8 mouse cellular contexts compared by ENCODE assay signal in genomic region chr2:27915726-27916125, GRCm38 (mm10). TPM values are rescaled to one million over a fixed set of nuclear protein-coding genes. Genes with fewer than 3 reads are reported as not detected.
DNase-seq lines count a peak whose midpoint lies in the region; ATAC-seq lines count a peak whose summit lies in the region.

No protein-coding gene starts in this region.

- H3K36me3 ChIP-seq in heart, embryonic 13.5 days: no peaks in the 10 kb centered on the region

- peak overlapping the region; percentile 34; the same call in 1 of the 2 replicates for H3K9ac ChIP-seq in heart, embryonic 13.5 days

- H3K4me1 ChIP-seq in heart, embryonic 13.5 days: peaks cover 49% of the 10 kb centered on the region

- WGBS in heart, embryonic 13.5 days: 52% methylated on average over 4 of the region's 4 CpGs

- no peaks in the 10 kb centered on the region for H3K9me3 ChIP-seq in heart, embryonic 13.5 days

- no peaks in the 10 kb centered on the region for H3K27me3 ChIP-seq in heart, embryonic 13.5 days (replicated peaks)

- no peak overlapping the region for H3K4me3 ChIP-seq in heart, embryonic 13.5 days

- no peak overlapping the region for H3K4me2 ChIP-seq in heart, embryonic 13.5 days

- 0 out of 2 replicates have a peak overlapping the region, but pooled peaks have one; percentile 44 for H3K27ac ChIP-seq in heart, embryonic 13.5 days (replicated peaks)

- ATAC-seq in heart, embryonic 13.5 days (ENCODE audit: extremely low read depth, insufficient number of reproducible peaks, low FRiP score, low TSS enrichment): no peak

- DNase-seq in heart, adult 18-20 months: no peak
- DNase-seq in 3134 (ENCODE audit: extremely low read depth, insufficient read length, low spot score) (peak; percentile 34), R1 (ENCODE audit: low read depth, low spot score) (peak; percentile 19)
- peak; percentile 23 to 64 for DNase-seq in kidney, postnatal 36 days
- DNase-seq in frontal cortex, postnatal 10 days (ENCODE audit: low spot score in 2 of 2): no peak
- no peak for DNase-seq in natural killer cell, adult 2 months (ENCODE audit: low spot score in 2 of 2)
- no peak for DNase-seq in cerebellum, adult 11-12 months

RNA-seq across cellular contexts. Expression of gene Col5a1, which starts 29.5 kb away (rescaled TPM):
- polyA plus RNA-seq in heart, embryonic 13.5 days (2015; fragmentation: Nextera tagmentation; extraction: Ambion mirVana): 44.3 and 48.8 TPM in 2 replicates
- 10 to 100 TPM; 14.8 to 17.9 TPM for total RNA-seq in heart, adult 18-20 months (2021)

Comparison
In these comparisons a context has a peak if more than half of its experiments do, and no peak if none do; other contexts are left out.
1. DNase-seq: peak in 3134 (single experiment), R1 (single experiment) and kidney, postnatal 36 days (2 of 2); none in heart, adult 18-20 months (0 of 2), frontal cortex, postnatal 10 days (0 of 2), natural killer cell, adult 2 months (0 of 2) and cerebellum, adult 11-12 months (single experiment).